Mouse (Mus musculus) liver, embryonic 14.5 days (tissue): ENCODE data around the gene Lta.

ENCODE experiments used
- CTCF ChIP-seq: IDR thresholded peaks from 2 replicates; pipeline ENCODE4 v1.5.1; 2016; ENCODE audit warnings: antibody characterized with exemption, low read depth, control low read depth
- EP300 ChIP-seq: IDR thresholded peaks from 2 replicates; pipeline ENCODE4 v1.6.1; 2016; ENCODE audit warnings: antibody characterized with exemption, low read depth

DNA sequence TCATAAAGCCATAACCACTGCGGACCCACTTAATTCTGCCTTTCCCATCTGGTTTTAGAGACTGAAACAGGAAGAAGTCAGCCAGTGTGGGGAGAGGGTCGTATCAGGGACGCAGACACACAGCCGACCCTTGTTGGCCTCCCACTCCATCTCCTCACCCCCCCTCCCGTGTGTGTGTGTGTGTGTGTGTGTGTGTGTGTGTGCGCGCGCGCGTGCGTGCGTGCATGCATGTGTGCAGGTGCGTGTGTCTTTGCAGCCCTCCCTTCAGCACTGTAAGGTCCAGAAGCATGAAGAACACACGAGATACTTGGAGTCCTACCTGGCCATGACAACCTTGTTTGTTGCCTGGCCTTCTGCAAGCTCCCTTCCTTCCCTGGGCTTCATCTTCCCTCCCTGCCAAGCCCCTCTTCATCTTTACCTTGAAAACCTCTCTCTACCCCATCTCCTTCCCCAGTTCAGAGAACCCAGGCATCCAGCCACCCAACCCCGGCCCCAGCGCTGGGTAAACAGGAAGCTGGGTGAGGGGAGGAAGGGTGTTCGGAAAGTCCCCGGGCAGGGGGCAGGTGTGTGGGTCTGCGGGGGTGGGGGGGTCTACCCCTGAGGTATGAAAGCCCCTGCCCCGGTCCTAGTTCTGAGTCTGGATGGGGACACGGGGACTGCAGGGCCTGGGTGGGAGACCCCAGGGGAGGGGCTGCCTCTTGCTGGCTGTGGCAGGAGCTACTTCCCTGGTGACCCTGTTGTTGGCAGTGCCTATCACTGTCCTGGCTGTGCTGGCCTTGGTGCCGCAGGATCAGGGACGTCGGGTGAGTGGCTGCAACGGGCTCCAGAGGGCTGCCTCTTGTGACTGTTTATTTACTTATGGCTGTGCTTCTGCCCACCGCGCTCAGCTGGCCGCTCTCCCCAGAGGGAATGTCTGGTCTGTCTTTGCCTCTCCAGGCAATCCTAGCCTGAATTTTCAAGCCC is 11.0 kb downstream of the Lta start, which contains the start of gene Ltb:
- no peak for TF ChIP-seq CTCF
- no peak for TF ChIP-seq EP300
